Mouse (Mus musculus) kidney, embryonic 15.5 days (tissue): Measurements from ENCODE around the gene Tln1. TPM values are rescaled to one million over a fixed set of nuclear protein-coding genes. Genes with fewer than 3 reads are reported as not detected.
"Not testable (repeated sequence)": the region's sequence is repeated elsewhere in the genome, so short reads cannot be mapped to it uniquely, and the experiment has no call there.

ENCODE experiments used
- ATAC-seq: fragments of 200-750 bp; cut with Nextera tagmentation; replicated peaks from 2 replicates; pipeline ENCODE4 v1.8.0; 2017; ENCODE audit warnings: moderate TSS enrichment; ENCODE audit not compliant: low FRiP score
- H3K27ac ChIP-seq: fragments of 300-500 bp; sonication (generic); 2 replicates; pipeline ENCODE4 v1.5.1; 2015; ENCODE audit warnings: mild to moderate bottlenecking, inconsistent platforms
- H3K27me3 ChIP-seq: fragments of 300-500 bp; sonication (generic); 2 replicates; pipeline ENCODE4 v1.6.1; 2015; ENCODE audit warnings: inconsistent platforms
- H3K36me3 ChIP-seq: fragments of 300-500 bp; sonication (generic); 2 replicates; pipeline ENCODE4 v1.6.1; 2015; ENCODE audit warnings: inconsistent platforms
- H3K4me1 ChIP-seq: fragments of 300-500 bp; sonication (generic); 2 replicates; pipeline ENCODE4 v1.6.1; 2015; ENCODE audit warnings: inconsistent platforms
- H3K4me2 ChIP-seq: fragments of 300-500 bp; sonication (generic); 2 replicates; pipeline ENCODE4 v1.6.1; 2015; ENCODE audit warnings: moderate library complexity, mild to moderate bottlenecking, inconsistent platforms
- H3K4me3 ChIP-seq: fragments of 300-500 bp; sonication (generic); replicated peaks from 2 replicates; pipeline ENCODE4 v1.5.1; 2015; ENCODE audit warnings: mild to moderate bottlenecking, inconsistent platforms
- H3K9ac ChIP-seq: fragments of 300-500 bp; sonication (generic); 2 replicates; pipeline ENCODE4 v1.6.1; 2015; ENCODE audit warnings: mild to moderate bottlenecking, inconsistent platforms
- H3K9me3 ChIP-seq: fragments of 300-500 bp; sonication (generic); replicated peaks from 2 replicates; pipeline ENCODE4 v1.6.1; 2016; ENCODE audit warnings: inconsistent platforms
- WGBS: fragments of 180-500 bp; shearing (Covaris S2); methylation state at CpG from one replicate; pipeline ENCODE4 v1.1.7; 2015; ENCODE audit warnings: mixed read lengths; 5-methylcytosine and 5-hydroxymethylcytosine counted together
- polyA plus RNA-seq: library from polyadenylated mRNA; unstranded; fragments of >200 nt; fragmentation: Nextera tagmentation; extraction: Ambion mirVana; gene quantifications from 2 replicates; pipeline ENCODE4 v1.2.1, GENCODE M21; 2015

Gene Tln1
- polyA plus RNA-seq: 71.8 and 81.0 TPM in 2 replicates

DNA sequence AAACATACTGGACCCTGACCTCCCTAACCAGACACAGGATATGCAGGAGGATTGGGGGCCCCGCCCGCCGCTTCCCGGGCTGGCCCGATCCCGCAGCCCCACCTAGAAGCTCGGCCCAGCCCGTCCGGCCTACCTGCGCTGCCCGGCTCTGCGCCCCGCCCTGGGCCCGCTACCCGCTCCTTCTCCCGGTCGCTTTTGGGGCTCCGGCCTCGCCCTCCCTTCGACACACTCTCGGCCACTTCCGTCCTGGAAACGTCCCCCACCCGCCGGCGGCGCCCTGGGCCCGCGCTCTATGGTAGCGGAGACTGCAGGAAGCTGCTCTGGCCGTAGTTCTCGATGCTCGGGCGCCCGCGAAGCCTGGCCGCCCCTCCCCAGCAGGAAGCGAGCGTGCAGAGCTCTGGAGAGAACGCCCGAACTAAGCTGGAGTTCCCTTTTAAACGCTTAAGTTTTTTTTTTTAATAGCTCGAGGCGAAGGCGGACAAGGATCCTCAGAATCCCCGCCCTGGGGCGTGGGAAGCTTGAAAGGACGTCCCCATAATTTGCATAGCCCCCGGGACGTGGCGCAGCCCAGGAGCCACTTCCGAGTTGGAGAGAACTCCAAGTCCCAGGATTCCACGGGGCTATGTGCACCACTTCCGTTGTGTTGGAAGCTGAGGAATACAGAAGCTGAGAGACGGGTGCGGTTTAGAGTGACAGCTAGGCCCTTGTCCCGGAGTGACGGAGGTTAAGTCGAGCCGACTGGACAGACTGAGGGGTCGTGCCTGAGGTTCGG is at the start of gene Tln1, which contains the start of gene Creb3:
TSS of gene Tln1 (minus strand) at position 695 of the 772 bp plus-strand sequence.
TSS of gene Creb3 (plus strand) at position 336 of the 772 bp plus-strand sequence.
- WGBS: under 1% methylated on average over 62 of the region's 62 CpGs
- Histone ChIP-seq H3K27me3 (no peaks in the 10 kb centered on the region), H3K9ac (peak within 1 kb of the TSS; percentile 96), H3K36me3 (peaks cover 30% of the 10 kb centered on the region), H3K4me3 (peak within 1 kb of the TSS; percentile 90), H3K4me1 (peaks cover 56% of the 10 kb centered on the region), H3K4me2 (peak within 1 kb of the TSS; percentile 85), H3K27ac (peak within 1 kb of the TSS; percentile 100), H3K9me3 (no peaks in the 10 kb centered on the region)
- peak; percentile 93 for ATAC-seq

DNA sequence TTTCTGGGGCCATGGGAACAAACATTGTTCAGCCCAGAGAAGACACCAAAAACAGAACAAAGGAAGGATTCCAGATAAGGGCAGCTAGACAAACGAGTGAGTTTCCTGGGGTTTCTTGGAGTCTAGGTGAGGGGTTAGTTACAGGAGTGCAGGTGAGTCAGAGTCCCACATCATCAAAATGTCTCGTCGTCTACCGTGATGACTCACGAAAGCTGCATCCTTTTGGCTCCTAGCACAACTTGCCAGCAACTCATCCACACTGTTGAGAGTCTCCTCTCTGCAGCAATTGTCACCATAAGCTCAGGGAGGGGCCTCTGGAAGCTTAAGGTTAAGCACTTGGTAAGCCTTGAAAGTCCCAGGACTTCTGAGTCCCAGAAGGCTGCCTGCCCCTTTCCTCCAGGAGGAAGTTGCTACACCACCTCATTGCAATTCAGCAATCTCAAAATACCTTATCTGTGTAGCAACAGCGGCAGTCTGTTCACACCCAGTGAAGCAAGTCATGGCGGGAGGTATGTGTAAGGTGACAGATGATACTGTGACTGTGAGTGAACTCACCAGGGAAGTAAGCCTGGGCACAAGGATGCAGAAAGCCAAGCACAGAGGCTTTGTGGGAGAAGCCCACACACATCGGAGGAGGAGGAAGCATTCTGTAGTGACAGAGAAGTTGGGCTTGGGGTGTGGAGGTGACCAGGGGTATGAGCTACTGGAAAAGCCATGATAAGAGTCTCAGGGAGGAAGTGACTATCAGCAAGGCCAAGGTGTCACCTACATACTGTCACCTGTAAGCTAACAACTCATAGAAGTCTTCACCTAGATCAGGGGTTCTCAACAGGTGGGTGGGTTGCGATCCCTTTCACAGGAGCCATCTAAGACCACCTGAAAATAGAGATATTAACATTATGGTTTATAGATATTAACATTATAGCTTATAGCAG is 42.5 kb upstream of the Tln1 start:
- Histone ChIP-seq H3K9me3 (no peaks in the 10 kb centered on the region), H3K36me3 (no peaks in the 10 kb centered on the region), H3K27ac (no peak overlapping the region), H3K4me1 (peaks cover 3% of the 10 kb centered on the region; the same call in 1 of the 2 replicates), H3K27me3 (no peaks in the 10 kb centered on the region), H3K4me2 (no peak overlapping the region), H3K9ac (no peak overlapping the region), H3K4me3 (no peak overlapping the region)
- ATAC-seq: no peak
- 56% methylated on average over 9 of the region's 9 CpGs for WGBS

DNA sequence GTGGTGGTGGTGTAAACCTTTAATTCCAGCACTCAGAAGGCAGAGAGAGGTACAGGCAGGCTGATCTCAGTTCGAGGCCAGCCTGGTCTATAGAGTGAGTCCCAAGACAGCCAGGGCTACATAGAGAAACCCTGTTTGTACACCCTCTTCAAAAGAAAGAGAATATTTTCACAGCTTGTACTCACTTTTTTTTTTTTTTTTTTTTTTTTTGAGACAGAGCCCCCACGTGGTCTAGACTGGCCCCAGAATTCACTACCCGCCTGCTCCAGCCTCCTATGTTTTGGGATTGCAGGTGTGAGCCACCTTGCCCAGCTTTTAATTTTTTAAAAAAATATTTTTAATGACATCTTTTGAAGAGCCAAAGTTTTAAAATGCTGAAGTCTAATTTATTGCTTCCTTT is 41.6 kb upstream of the Tln1 start:
- no peaks in the 10 kb centered on the region for H3K27me3 ChIP-seq

DNA sequence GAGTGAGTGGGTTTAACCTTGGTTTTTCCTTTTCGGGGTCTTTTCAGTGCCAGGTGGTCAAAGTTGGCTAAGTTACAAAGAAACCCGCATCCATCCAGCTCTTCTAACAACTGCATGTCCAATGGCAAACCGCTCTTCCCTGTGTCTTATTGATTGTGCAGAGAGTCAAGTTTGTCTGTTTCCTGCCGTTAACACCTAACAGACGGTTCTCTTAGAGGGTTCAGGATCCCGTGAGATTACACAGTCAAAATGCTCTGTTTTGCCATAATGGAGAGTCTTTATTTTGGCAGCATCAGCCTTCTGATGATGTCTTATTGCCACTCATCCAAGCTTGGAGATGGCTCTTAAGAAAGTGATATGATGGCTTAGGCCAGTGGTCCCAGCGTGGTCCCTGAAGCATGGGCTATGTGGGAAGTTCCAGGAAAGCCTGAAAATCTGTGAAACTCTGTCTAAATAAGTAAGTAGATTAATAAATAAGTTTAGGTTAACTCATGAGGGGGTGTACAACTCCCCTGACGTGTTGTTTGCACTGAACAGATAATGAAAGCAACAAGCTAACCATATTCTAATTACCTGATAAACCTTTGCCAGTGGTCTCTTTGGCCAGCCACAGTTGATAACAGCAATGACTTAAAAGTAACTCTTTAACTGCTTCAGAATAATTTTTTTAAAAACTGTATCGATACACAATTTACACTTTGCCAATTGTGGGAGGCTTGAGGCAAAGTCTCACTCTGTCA is 37.9 kb upstream of the Tln1 start:
- H3K36me3 ChIP-seq: no peaks in the 10 kb centered on the region

More for the DNA sequence above, 41.6 kb upstream of the Tln1 start:
- no peak for ATAC-seq
- H3K9me3 ChIP-seq: no peaks in the 10 kb centered on the region
- peaks cover 3% of the 10 kb centered on the region; the same call in 1 of the 2 replicates for H3K4me1 ChIP-seq
- H3K36me3 ChIP-seq: no peaks in the 10 kb centered on the region
- no peak overlapping the region for H3K27ac ChIP-seq
- 70% methylated on average over 3 of the region's 3 CpGs for WGBS
- H3K9ac ChIP-seq: no peak overlapping the region
- no peak overlapping the region for H3K4me2 ChIP-seq
- no peak overlapping the region for H3K4me3 ChIP-seq

DNA sequence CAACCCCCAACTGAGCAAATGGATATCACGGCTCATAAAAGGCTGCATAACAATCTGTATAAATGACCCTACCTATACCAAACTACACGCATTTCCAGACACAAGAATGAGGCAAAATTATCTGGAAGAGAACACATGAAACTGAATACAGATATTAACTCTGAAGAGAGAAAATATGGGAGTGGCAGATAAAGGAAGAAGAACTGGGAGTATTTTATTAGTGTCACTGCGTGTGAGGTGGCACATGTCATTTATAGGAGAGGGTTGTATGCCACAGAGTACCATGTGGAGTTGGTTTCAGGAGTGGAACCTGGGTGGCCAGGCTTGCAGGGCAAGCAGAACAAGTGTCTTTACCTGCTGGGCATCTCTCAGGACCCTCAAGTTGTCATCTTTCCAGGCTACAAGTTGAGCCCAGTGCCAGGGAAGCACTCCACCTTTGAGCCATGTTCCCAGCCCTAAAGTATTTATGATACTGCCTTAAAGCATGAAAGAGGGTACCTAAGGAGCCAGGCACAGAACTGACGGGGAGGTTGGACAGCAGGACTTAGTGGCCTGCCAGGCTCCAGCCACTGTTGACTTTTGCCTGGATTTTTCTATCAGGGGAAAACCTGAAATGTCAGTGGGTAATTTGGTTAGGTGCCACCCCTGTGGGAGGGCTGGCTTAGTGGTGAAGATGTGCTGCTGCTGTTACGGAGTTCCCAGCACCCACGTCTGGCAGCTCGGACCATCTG is 36.3 kb upstream of the Tln1 start:
- no peak overlapping the region for H3K27ac ChIP-seq
- H3K4me1 ChIP-seq: no peaks in the 10 kb centered on the region
- no peaks in the 10 kb centered on the region for H3K36me3 ChIP-seq
- ATAC-seq: no peak
- no peak overlapping the region for H3K4me2 ChIP-seq
- 82% methylated on average over 7 of the region's 7 CpGs for WGBS
- H3K9ac ChIP-seq: no peak overlapping the region
- H3K27me3 ChIP-seq: no peaks in the 10 kb centered on the region
- H3K4me3 ChIP-seq: no peak overlapping the region
- H3K9me3 ChIP-seq: no peaks in the 10 kb centered on the region

More for the DNA sequence above, 37.9 kb upstream of the Tln1 start:
- H3K9ac ChIP-seq: no peak overlapping the region
- no peak overlapping the region for H3K27ac ChIP-seq
- peaks cover 3% of the 10 kb centered on the region; the same call in 1 of the 2 replicates for H3K4me1 ChIP-seq
- no peaks in the 10 kb centered on the region for H3K9me3 ChIP-seq
- H3K4me2 ChIP-seq: no peak overlapping the region
- no peak overlapping the region for H3K4me3 ChIP-seq
- 85% methylated on average over 9 of the region's 9 CpGs for WGBS
- no peak for ATAC-seq
- no peaks in the 10 kb centered on the region for H3K27me3 ChIP-seq

DNA sequence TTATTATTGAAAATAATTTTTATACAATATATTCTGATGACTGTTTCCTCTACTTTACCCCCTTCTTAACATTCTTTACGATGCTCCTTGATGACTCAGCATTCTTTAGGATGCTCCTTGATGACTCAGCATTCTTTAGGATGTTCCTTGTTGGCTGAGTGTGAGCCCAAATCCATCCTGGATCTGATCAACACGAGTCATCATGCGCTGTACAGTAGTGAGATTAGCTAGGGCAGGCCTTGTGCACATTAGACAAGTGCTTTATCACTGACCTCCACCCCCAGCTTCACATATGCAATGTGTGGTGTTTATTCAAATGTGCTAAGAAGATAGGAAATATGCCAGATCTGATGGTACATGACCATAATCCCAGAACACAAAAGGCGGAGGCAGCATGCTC is 35.7 kb upstream of the Tln1 start:
- H3K27ac ChIP-seq: no peak overlapping the region
- H3K36me3 ChIP-seq: no peaks in the 10 kb centered on the region
- no peaks in the 10 kb centered on the region for H3K4me1 ChIP-seq
- 79% methylated on average over 4 of the region's 4 CpGs for WGBS
- no peak overlapping the region for H3K4me2 ChIP-seq
- H3K27me3 ChIP-seq: no peaks in the 10 kb centered on the region
- no peak overlapping the region for H3K9ac ChIP-seq
- 0 out of 2 replicates have a peak, but pooled peaks have one; percentile 40 for ATAC-seq
- H3K9me3 ChIP-seq: no peaks in the 10 kb centered on the region
- H3K4me3 ChIP-seq: no peak overlapping the region

DNA sequence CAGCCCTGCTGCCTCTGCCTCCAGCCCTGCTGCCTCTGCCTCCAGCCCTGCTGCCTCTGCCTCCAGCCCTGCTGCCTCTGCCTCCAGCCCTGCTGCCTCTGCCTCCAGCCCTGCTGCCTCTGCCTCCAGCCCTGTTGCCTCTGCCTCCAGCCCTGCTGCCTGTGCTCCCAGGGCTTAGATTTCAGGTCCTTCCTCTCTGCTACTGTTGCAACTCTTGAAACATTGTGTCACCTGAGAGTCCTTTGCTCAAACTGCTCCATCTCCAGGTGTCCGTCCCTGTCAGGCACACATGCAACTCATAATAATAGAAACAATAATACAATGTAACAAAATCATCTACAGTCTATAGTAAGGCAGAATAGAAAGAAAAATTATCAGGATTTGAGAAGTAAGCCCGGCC is 34.1 kb upstream of the Tln1 start:
- ATAC-seq, H3K27me3 ChIP-seq: not testable (repeated sequence)

DNA sequence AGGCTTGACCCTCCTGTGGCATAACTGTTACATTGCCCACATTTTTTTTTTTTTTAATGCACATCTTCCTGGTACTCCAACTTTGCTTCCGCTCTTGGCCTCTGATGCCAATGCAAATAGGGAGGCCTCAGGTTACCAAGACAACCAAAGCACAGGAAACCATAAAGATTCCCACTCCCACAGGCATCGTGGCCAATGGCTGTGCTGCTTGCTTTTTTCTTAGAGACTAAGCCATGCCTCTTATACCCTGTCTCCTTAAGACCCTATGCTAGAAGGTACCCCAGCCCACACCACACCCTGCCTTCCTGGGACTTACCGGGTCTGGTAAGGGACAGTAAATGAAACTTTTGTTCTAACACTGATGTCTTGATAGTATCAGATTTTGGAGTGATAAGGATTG is 31.0 kb upstream of the Tln1 start:
- WGBS: 42% methylated on average over 3 of the region's 3 CpGs
- Histone ChIP-seq H3K9me3 (no peaks in the 10 kb centered on the region), H3K4me1 (peaks cover 1% of the 10 kb centered on the region; the same call in 1 of the 2 replicates), H3K4me3 (no peak overlapping the region), H3K36me3 (no peaks in the 10 kb centered on the region), H3K27ac (no peak overlapping the region), H3K27me3 (no peaks in the 10 kb centered on the region), H3K9ac (no peak overlapping the region), H3K4me2 (no peak overlapping the region)
- no peak for ATAC-seq

More for the DNA sequence above, 34.1 kb upstream of the Tln1 start:
- not testable (repeated sequence) for H3K4me1 ChIP-seq, H3K9me3 ChIP-seq, H3K36me3 ChIP-seq, H3K4me2 ChIP-seq, H3K9ac ChIP-seq, H3K4me3 ChIP-seq, H3K27ac ChIP-seq
- 79% methylated on average over 2 of the region's 2 CpGs for WGBS

DNA sequence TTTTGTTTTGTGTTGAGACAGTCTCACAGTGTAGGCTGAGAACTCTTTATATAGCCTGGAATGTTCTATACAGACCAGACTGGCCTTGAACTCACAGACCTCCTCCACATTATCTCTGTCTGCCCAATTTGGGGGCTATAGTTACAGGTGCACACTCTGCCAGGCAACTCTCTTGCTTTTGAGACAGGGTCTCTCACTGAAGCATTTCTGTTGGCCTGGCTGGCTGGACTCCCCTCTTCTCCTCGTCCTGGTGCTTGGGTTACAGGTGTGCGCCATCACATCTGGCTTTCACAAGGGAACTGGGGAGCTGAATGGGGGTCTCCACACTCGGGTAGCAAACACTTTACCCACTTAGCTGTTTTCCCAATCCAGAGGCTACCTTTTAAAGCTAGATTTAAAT is 29.5 kb upstream of the Tln1 start:
- WGBS: 85% methylated on average over 3 of the region's 3 CpGs
- peaks cover 7% of the 10 kb centered on the region; the same call in 1 of the 2 replicates for H3K4me1 ChIP-seq
- ATAC-seq: no peak
- no peak overlapping the region for H3K4me3 ChIP-seq
- no peak overlapping the region for H3K27ac ChIP-seq
- no peaks in the 10 kb centered on the region for H3K9me3 ChIP-seq
- no peak overlapping the region for H3K9ac ChIP-seq
- H3K27me3 ChIP-seq: no peaks in the 10 kb centered on the region
- H3K4me2 ChIP-seq: no peak overlapping the region
- H3K36me3 ChIP-seq: no peaks in the 10 kb centered on the region

DNA sequence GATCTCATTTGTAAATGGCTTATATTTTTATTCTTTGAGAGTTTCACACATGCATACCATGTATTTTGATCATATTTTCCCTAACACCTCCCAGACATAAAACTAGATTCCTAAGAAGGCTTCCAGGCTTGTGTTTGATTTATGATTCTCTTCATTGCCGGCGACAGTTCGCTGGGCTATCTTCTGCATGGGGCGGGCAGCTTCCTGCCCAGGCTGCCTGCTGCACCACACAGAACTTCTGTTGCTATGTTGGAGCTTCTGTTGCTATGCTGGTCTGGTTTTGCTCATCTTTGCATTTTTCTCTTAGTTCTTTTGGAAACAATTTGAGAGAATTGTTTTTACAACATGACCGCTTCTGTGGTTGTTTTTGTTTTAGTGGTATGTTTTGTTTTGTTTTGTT is 29.1 kb upstream of the Tln1 start:
- Histone ChIP-seq H3K27ac (no peak overlapping the region), H3K36me3 (no peaks in the 10 kb centered on the region), H3K4me2 (no peak overlapping the region), H3K4me3 (no peak overlapping the region), H3K9me3 (no peaks in the 10 kb centered on the region), H3K4me1 (peaks cover 7% of the 10 kb centered on the region; the same call in 1 of the 2 replicates), H3K9ac (no peak overlapping the region), H3K27me3 (no peaks in the 10 kb centered on the region)
- no peak for ATAC-seq
- 34% methylated on average over 5 of the region's 5 CpGs for WGBS

DNA sequence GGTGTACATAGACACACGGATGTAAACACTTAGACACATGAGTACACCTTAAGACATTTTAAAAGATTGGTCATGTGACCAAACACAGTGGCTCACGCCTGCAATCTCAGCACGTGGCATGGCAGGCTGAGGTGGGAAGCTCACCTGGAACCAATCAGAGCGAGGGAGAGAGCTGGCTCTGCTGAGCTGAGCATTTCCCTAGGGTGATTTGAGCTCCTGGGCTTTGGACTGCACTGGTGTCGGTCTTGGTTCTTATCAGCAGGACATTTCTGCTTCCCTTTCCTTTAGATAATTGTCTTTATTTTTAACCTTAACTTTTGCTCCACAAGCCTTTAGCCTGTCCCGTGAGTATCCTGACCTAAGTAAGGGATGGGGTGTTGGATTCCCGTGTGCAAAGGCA is 25.2 kb upstream of the Tln1 start:
- 55% methylated on average over 7 of the region's 7 CpGs for WGBS
- ATAC-seq: no peak
- H3K27me3 ChIP-seq: no peaks in the 10 kb centered on the region

More for the DNA sequence above, 25.2 kb upstream of the Tln1 start:
- Histone ChIP-seq H3K27ac (no peak overlapping the region), H3K4me3 (no peak overlapping the region), H3K4me2 (no peak overlapping the region), H3K9me3 (no peaks in the 10 kb centered on the region), H3K4me1 (peaks cover 27% of the 10 kb centered on the region), H3K9ac (no peak overlapping the region), H3K36me3 (peaks cover 18% of the 10 kb centered on the region)
